Comparison of ENCODE assay signal across 20 mouse cellular contexts in genomic region chr5:77431068-77431467, GRCm38 (mm10). TPM values are rescaled to one million over a fixed set of nuclear protein-coding genes. Genes with fewer than 3 reads are reported as not detected.
"Had no signal": no experiment of that assay in that cellular context is flagged by ENCODE, and none has a peak within 500 bp of the region (broad histone marks: within the 10 kb centered on the region; RNA-seq: fewer than 3 reads in every experiment).

No protein-coding gene starts in this region.

- H3K36me3 ChIP-seq: liver, embryonic 12.5 days; midbrain, embryonic 10.5 days; midbrain, embryonic 12.5 days; neural tube, embryonic 12.5 days had no signal

- H3K4me3 ChIP-seq: liver, embryonic 12.5 days; midbrain, embryonic 10.5 days; midbrain, embryonic 12.5 days; myocyte; neural tube, embryonic 12.5 days had no signal

- H3K27ac ChIP-seq: liver, embryonic 12.5 days; liver, embryonic 14.5 days; midbrain, embryonic 10.5 days; midbrain, embryonic 12.5 days; neural tube, embryonic 12.5 days had no signal

- H3K4me2 ChIP-seq: liver, embryonic 12.5 days; lung, embryonic 14.5 days; midbrain, embryonic 12.5 days; neural tube, embryonic 12.5 days had no signal

- H3K4me1 ChIP-seq: liver, embryonic 12.5 days; midbrain, embryonic 10.5 days; midbrain, embryonic 12.5 days; neural tube, embryonic 12.5 days had no signal

- H3K27me3 ChIP-seq: liver, embryonic 12.5 days; neural tube, embryonic 12.5 days had no signal

- DNase-seq: lung, adult 18-20 months; lung, embryonic 14.5 days; lung, postnatal 10 days; lung, postnatal 4 days; midbrain, embryonic 14.5 days; right cerebral cortex, adult 18-20 months; right cerebral cortex, postnatal 25 days; right cerebral cortex, postnatal 4 days; spleen, adult 18-20 months; thymus, adult 18-20 months; thymus, postnatal 14 days; thymus, postnatal 36 days had no signal

- H3K9me3 ChIP-seq: liver, embryonic 12.5 days; midbrain, embryonic 10.5 days; midbrain, embryonic 12.5 days; neural tube, embryonic 12.5 days had no signal

- H3K9ac ChIP-seq: liver, embryonic 12.5 days; liver, embryonic 14.5 days; lung, embryonic 14.5 days; midbrain, embryonic 12.5 days; neural tube, embryonic 12.5 days had no signal

- ATAC-seq: liver, embryonic 12.5 days; midbrain, embryonic 16.5 days had no signal

RNA-seq across cellular contexts. Expression of gene Igfbp7, which starts 23.2 kb away (rescaled TPM):
- total RNA-seq: megakaryocyte-erythroid progenitor cell, adult 5-6 weeks had no signal
